Mouse (Mus musculus): ENCODE results near the gene Nfix. TPM values are rescaled to one million over a fixed set of nuclear protein-coding genes. Genes with fewer than 3 reads are reported as not detected.
A peak's percentile ranks its signal among the peaks of the same experiment; 100 is the strongest.

Gene Nfix
- total and polyA plus RNA-seq, 3 experiments, result 68.7 to 297 (median 274) TPM

DNA sequence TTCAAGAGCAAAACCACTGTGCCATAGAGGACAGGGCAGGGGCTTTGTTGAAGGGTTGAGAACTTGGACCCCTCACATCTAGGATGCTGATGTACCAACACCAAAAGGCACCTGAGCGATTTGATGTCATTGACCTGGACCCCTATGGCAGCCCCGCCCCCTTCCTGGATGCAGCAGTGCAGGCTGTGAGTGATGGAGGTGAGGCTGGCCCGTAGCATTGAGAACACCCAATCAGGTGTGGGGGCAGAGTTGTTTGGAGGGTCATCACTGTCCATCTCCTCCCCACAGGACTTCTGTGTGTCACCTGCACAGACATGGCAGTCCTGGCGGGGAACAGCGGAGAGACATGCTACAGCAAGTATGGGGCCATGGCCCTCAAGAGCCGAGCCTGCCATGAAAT is 105.0 kb downstream of the Nfix start:
- DNase-seq, result no peak
- no peaks in the 10 kb centered on the region; the same call in 1 of the 2 replicates for H3K79me2 ChIP-seq (replicated peaks; ENCODE audit: control insufficient read depth, insufficient read depth, low read length)
- H3K4me3 ChIP-seq, result no peak overlapping the region
- H3K4me1 ChIP-seq (ENCODE audit: control insufficient read depth, insufficient read depth, low read length), result peaks cover 11% of the 10 kb centered on the region
- intact Hi-C loops (cut with DNase I), result no loop called here
- H3K27ac ChIP-seq, result no peak overlapping the region
- TF ChIP-seq POLR2A (IDR thresholded peaks at IDR 0.05; ENCODE audit: insufficient read depth, low read depth, low read length) (no peak), EP300 (IDR thresholded peaks at IDR 0.05; ENCODE audit: insufficient read depth, low read depth, low read length) (no peak), CTCF (IDR thresholded peaks at IDR 0.05) (no peak)
- no peaks in the 10 kb centered on the region for H3K27me3 ChIP-seq (ENCODE audit: control insufficient read depth, insufficient read depth, low read length)
- H3K9ac ChIP-seq (ENCODE audit: low read depth, low read length), result no peak overlapping the region
- H3K36me3 ChIP-seq (ENCODE audit: control insufficient read depth, insufficient read depth, low read length), result no peaks in the 10 kb centered on the region
- WGBS, result 94% methylated on average over 6 of the region's 6 CpGs

GRCm38 (mm10) chr8:84693332-84693731 is 106.8 kb downstream of the Nfix start:
- no peak for DNase-seq
- intact Hi-C loops (cut with DNase I), result no loop called here
- no peak overlapping the region for H3K9ac ChIP-seq (ENCODE audit: low read depth, low read length)
- H3K4me1 ChIP-seq (ENCODE audit: control insufficient read depth, insufficient read depth, low read length), result peaks cover 4% of the 10 kb centered on the region
- no peaks in the 10 kb centered on the region; the same call in 1 of the 2 replicates for H3K36me3 ChIP-seq (ENCODE audit: control insufficient read depth, insufficient read depth, low read length)
- H3K4me3 ChIP-seq, result no peak overlapping the region
- H3K79me2 ChIP-seq (replicated peaks; ENCODE audit: control insufficient read depth, insufficient read depth, low read length), result no peaks in the 10 kb centered on the region; the same call in 1 of the 2 replicates
- no peaks in the 10 kb centered on the region for H3K27me3 ChIP-seq (ENCODE audit: control insufficient read depth, insufficient read depth, low read length)
- 85% methylated on average over 4 of the region's 4 CpGs for WGBS
- TF ChIP-seq CTCF (IDR thresholded peaks at IDR 0.05) (no peak), POLR2A (IDR thresholded peaks at IDR 0.05; ENCODE audit: insufficient read depth, low read depth, low read length) (no peak), EP300 (IDR thresholded peaks at IDR 0.05; ENCODE audit: insufficient read depth, low read depth, low read length) (no peak)
- H3K27ac ChIP-seq, result no peak overlapping the region

- under 1% methylated on average over 47 of the region's 47 CpGs for WGBS
- peaks cover 6% of the 10 kb centered on the region for H3K4me1 ChIP-seq (ENCODE audit: control insufficient read depth, insufficient read depth, low read length)
- peak; percentile 91 to 92 for DNase-seq
- peak overlapping the region; percentile 80 for H3K4me3 ChIP-seq
- peak overlapping the region; percentile 77 for H3K27ac ChIP-seq
- no peaks in the 10 kb centered on the region for H3K27me3 ChIP-seq (ENCODE audit: control insufficient read depth, insufficient read depth, low read length)
- H3K9ac ChIP-seq (ENCODE audit: low read depth, low read length), result peak overlapping the region; percentile 56
- no peak for TF ChIP-seq POLR2A (IDR thresholded peaks at IDR 0.05; ENCODE audit: insufficient read depth, low read depth, low read length)
- TF ChIP-seq EP300 (IDR thresholded peaks at IDR 0.05; ENCODE audit: insufficient read depth, low read depth, low read length), result peak; percentile 53; the same call in 1 of the 2 replicates
- peaks cover 2% of the 10 kb centered on the region for H3K79me2 ChIP-seq (replicated peaks; ENCODE audit: control insufficient read depth, insufficient read depth, low read length)
- intact Hi-C loops (cut with DNase I), result loop anchor here (5.0 kb wide), 1 partner anchor 97 kb away; no protein-coding TSS in a partner anchor
- H3K36me3 ChIP-seq (ENCODE audit: control insufficient read depth, insufficient read depth, low read length), result no peaks in the 10 kb centered on the region; the same call in 1 of the 2 replicates
These were observed 110.8 kb downstream of the Nfix start for GRCm38 (mm10) chr8:84689091-84689915.

GRCm38 (mm10) chr8:84687705-84688100 is 112.4 kb downstream of the Nfix start, which contains the start of gene Nacc1:
TSS of gene Nacc1 (minus strand) at chr8:84687862.
- Histone ChIP-seq H3K4me1 (ENCODE audit: control insufficient read depth, insufficient read depth, low read length) (peaks cover 6% of the 10 kb centered on the region), H3K27me3 (ENCODE audit: control insufficient read depth, insufficient read depth, low read length) (no peaks in the 10 kb centered on the region), H3K79me2 (replicated peaks; ENCODE audit: control insufficient read depth, insufficient read depth, low read length) (peaks cover 2% of the 10 kb centered on the region), H3K36me3 (ENCODE audit: control insufficient read depth, insufficient read depth, low read length) (no peaks in the 10 kb centered on the region; the same call in 1 of the 2 replicates), H3K9ac (ENCODE audit: low read depth, low read length) (peak within 1 kb of the TSS; percentile 94), H3K27ac (peak within 1 kb of the TSS; percentile 84), H3K4me3 (peak within 1 kb of the TSS; percentile 95)
- under 1% methylated on average over 37 of the region's 37 CpGs for WGBS
- TF ChIP-seq EP300 (IDR thresholded peaks at IDR 0.05; ENCODE audit: insufficient read depth, low read depth, low read length) (no peak), POLR2A (IDR thresholded peaks at IDR 0.05; ENCODE audit: insufficient read depth, low read depth, low read length) (peak; percentile 67), CTCF (IDR thresholded peaks at IDR 0.05) (peak; percentile 57)
- intact Hi-C loops (cut with DNase I), result loop anchor here (1.0 to 5.0 kb wide), 2 partner anchors 22 to 95 kb away; no protein-coding TSS in a partner anchor
- peak; percentile 91 to 93 for DNase-seq

GRCm38 (mm10) chr8:84687003-84687704 is 113.0 kb downstream of the Nfix start:
- H3K4me1 ChIP-seq (ENCODE audit: control insufficient read depth, insufficient read depth, low read length), result peaks cover 6% of the 10 kb centered on the region
- H3K4me3 ChIP-seq, result peak overlapping the region; percentile 95
- H3K27ac ChIP-seq, result peak overlapping the region; percentile 84
- H3K79me2 ChIP-seq (replicated peaks; ENCODE audit: control insufficient read depth, insufficient read depth, low read length), result peaks cover 3% of the 10 kb centered on the region
- H3K9ac ChIP-seq (ENCODE audit: low read depth, low read length), result peak overlapping the region; percentile 94
- H3K27me3 ChIP-seq (ENCODE audit: control insufficient read depth, insufficient read depth, low read length), result no peaks in the 10 kb centered on the region
- no peaks in the 10 kb centered on the region; the same call in 1 of the 2 replicates for H3K36me3 ChIP-seq (ENCODE audit: control insufficient read depth, insufficient read depth, low read length)
- no peak for TF ChIP-seq CTCF (IDR thresholded peaks at IDR 0.05)
- TF ChIP-seq EP300 (IDR thresholded peaks at IDR 0.05; ENCODE audit: insufficient read depth, low read depth, low read length), result no peak
- no peak for TF ChIP-seq POLR2A (IDR thresholded peaks at IDR 0.05; ENCODE audit: insufficient read depth, low read depth, low read length)
- intact Hi-C loops (cut with DNase I), result loop anchor here (1.0 to 5.0 kb wide), 2 partner anchors 22 to 95 kb away; no protein-coding TSS in a partner anchor
- no peak for DNase-seq
- WGBS, result under 1% methylated on average over 61 of the region's 62 CpGs

Data from heart, adult 2 months (tissue).